Mouse (Mus musculus) liver, adult 2 months (tissue): ENCODE measurements around the gene Fam155a.

ENCODE experiments used
- CTCF ChIP-seq: fragments of 200-500 bp; IDR thresholded peaks from 2 replicates; pipeline ENCODE4 v1.5.1; 2011; ENCODE audit warnings: low read depth, low read length, control low read depth
- POLR2A ChIP-seq: fragments of 200-500 bp; IDR thresholded peaks from 2 replicates; pipeline ENCODE4 v1.6.1; 2011; ENCODE audit warnings: low read length, control low read depth; ENCODE audit not compliant: insufficient read depth; ENCODE audit errors: extremely low read depth

- TF ChIP-seq POLR2A, result no peak
- TF ChIP-seq CTCF, result no peak
These were observed 34.7 kb upstream of the Fam155a start for GRCm38 (mm10) chr8:9805676-9806075.
